Mouse (Mus musculus): ENCODE measurements around the gene Myh14. TPM values are rescaled to one million over a fixed set of nuclear protein-coding genes. Genes with fewer than 3 reads are reported as not detected.

Myh14 gene
- polyA plus RNA-seq, 1 experiment from 2014 or later = 1.5 TPM

GRCm38 (mm10) chr7:44666462-44666861 lies 4.2 kb downstream of the Myh14 start:
- ATAC-seq (no peak), DNase-seq (no peak)
- Histone ChIP-seq H3K36me3 (replicated peaks; ENCODE audit: insufficient read depth, low read length) (no peaks in the 10 kb centered on the region), H3K27me3 (ENCODE audit: insufficient read depth, low read length) (peaks cover 6% of the 10 kb centered on the region; the same call in 1 of the 2 replicates), H3K9ac (replicated peaks) (no peak overlapping the region), H3K4me3 (ENCODE audit: low read depth, low read length) (no peak overlapping the region), H3K27ac (ENCODE audit: low read depth) (no peak overlapping the region), H3K9me3 (ENCODE audit: low read length) (no peaks in the 10 kb centered on the region), H3K4me1 (ENCODE audit: insufficient read depth) (peaks cover 5% of the 10 kb centered on the region; the same call in 1 of the 2 replicates), H3K4me2 (ENCODE audit: low read depth, low read length) (no peak overlapping the region)
- no peak for TF ChIP-seq EP300 (IDR thresholded peaks at IDR 0.05; ENCODE audit: low read depth)
- no peak; the same call in 1 of the 2 replicates for TF ChIP-seq CTCF (IDR thresholded peaks at IDR 0.05; ENCODE audit: low read depth)
- 65% methylated on average over 2 of the region's 2 CpGs for WGBS (ENCODE audit: insufficient replicate concordance)

- DNase-seq (no peak), ATAC-seq (no peak)
- Histone ChIP-seq H3K27ac (ENCODE audit: low read depth) (no peak overlapping the region), H3K9me3 (ENCODE audit: low read length) (no peaks in the 10 kb centered on the region), H3K9ac (replicated peaks) (no peak overlapping the region), H3K36me3 (replicated peaks; ENCODE audit: insufficient read depth, low read length) (no peaks in the 10 kb centered on the region), H3K27me3 (ENCODE audit: insufficient read depth, low read length) (no peaks in the 10 kb centered on the region), H3K4me3 (ENCODE audit: low read depth, low read length) (no peak overlapping the region), H3K4me1 (ENCODE audit: insufficient read depth) (no peaks in the 10 kb centered on the region), H3K4me2 (ENCODE audit: low read depth, low read length) (no peak overlapping the region)
- TF ChIP-seq EP300 (IDR thresholded peaks at IDR 0.05; ENCODE audit: low read depth) (no peak), CTCF (IDR thresholded peaks at IDR 0.05; ENCODE audit: low read depth) (no peak)
- WGBS (ENCODE audit: insufficient replicate concordance) = 41% methylated on average over 11 of the region's 11 CpGs
Measured at GRCm38 (mm10) chr7:44664731-44665130, 5.9 kb downstream of the Myh14 start.

DNA sequence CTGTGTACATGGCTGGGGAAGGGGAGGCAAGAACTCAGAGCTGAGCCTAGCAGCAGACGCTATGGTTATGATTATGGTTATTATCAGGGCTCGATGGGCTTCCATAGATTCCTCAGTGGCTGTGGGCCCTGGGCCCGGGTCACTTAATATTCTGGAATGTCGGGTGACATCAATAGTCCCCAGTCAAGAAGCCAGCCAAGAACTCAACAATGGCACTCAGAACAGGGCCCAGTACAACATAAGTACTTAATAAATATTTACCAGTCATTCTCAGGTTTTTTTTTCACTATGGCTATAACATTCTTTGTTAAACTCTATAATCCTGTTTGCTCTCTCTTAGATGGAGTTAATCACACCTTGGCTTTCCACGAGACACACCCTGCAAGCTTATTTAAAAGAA lies 7.1 kb downstream of the Myh14 start:
- Histone ChIP-seq H3K27me3 (ENCODE audit: insufficient read depth, low read length) (no peaks in the 10 kb centered on the region), H3K9ac (replicated peaks) (no peak overlapping the region), H3K9me3 (ENCODE audit: low read length) (no peaks in the 10 kb centered on the region), H3K4me3 (ENCODE audit: low read depth, low read length) (no peak overlapping the region), H3K4me2 (ENCODE audit: low read depth, low read length) (no peak overlapping the region), H3K27ac (ENCODE audit: low read depth) (no peak overlapping the region), H3K4me1 (ENCODE audit: insufficient read depth) (no peaks in the 10 kb centered on the region), H3K36me3 (replicated peaks; ENCODE audit: insufficient read depth, low read length) (no peaks in the 10 kb centered on the region)
- WGBS (ENCODE audit: insufficient replicate concordance) = 77% methylated on average over 5 of the region's 5 CpGs
- DNase-seq (no peak), ATAC-seq (no peak)
- no peak for TF ChIP-seq EP300 (IDR thresholded peaks at IDR 0.05; ENCODE audit: low read depth)
- TF ChIP-seq CTCF (IDR thresholded peaks at IDR 0.05; ENCODE audit: low read depth) = no peak

GRCm38 (mm10) chr7:44662569-44662968 lies 8.1 kb downstream of the Myh14 start:
- no peaks in the 10 kb centered on the region for H3K36me3 ChIP-seq (replicated peaks; ENCODE audit: insufficient read depth, low read length)
- ATAC-seq (no peak), DNase-seq (no peak)
- no peaks in the 10 kb centered on the region for H3K9me3 ChIP-seq (ENCODE audit: low read length)
- H3K9ac ChIP-seq (replicated peaks) = no peak overlapping the region
- no peak overlapping the region for H3K27ac ChIP-seq (ENCODE audit: low read depth)
- H3K4me1 ChIP-seq (ENCODE audit: insufficient read depth) = no peaks in the 10 kb centered on the region
- TF ChIP-seq CTCF (IDR thresholded peaks at IDR 0.05; ENCODE audit: low read depth) (no peak), EP300 (IDR thresholded peaks at IDR 0.05; ENCODE audit: low read depth) (no peak)
- 6% methylated on average over 3 of the region's 3 CpGs for WGBS (ENCODE audit: insufficient replicate concordance)
- H3K27me3 ChIP-seq (ENCODE audit: insufficient read depth, low read length) = no peaks in the 10 kb centered on the region
- H3K4me2 ChIP-seq (ENCODE audit: low read depth, low read length) = no peak overlapping the region
- H3K4me3 ChIP-seq (ENCODE audit: low read depth, low read length) = no peak overlapping the region

DNA sequence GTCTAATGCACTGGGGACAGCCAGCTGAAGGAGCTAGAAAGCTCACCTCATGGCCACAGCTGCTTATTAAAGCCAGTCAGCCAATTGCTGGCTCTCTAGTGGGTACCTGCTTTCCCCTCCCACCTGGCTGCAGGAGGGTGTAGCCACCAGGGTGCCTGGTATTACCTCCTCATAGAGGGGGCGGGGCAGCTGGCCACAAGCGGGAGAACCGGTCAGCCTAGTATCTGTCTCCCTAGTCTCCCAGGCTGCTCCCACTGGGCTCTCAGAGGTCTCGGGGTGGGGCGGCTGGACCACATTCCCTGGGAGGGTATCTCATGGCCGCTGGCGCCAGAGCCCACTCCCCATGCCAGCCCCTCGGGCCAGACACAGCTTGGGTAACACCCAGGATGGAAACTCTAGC lies 8.5 kb downstream of the Myh14 start:
- no peak overlapping the region for H3K9ac ChIP-seq (replicated peaks)
- no peaks in the 10 kb centered on the region for H3K4me1 ChIP-seq (ENCODE audit: insufficient read depth)
- no peak overlapping the region for H3K27ac ChIP-seq (ENCODE audit: low read depth)
- H3K36me3 ChIP-seq (replicated peaks; ENCODE audit: insufficient read depth, low read length) = no peaks in the 10 kb centered on the region
- DNase-seq (no peak), ATAC-seq (no peak)
- no peak overlapping the region for H3K4me3 ChIP-seq (ENCODE audit: low read depth, low read length)
- H3K9me3 ChIP-seq (ENCODE audit: low read length) = no peaks in the 10 kb centered on the region
- TF ChIP-seq EP300 (IDR thresholded peaks at IDR 0.05; ENCODE audit: low read depth) = no peak
- no peak for TF ChIP-seq CTCF (IDR thresholded peaks at IDR 0.05; ENCODE audit: low read depth)
- H3K4me2 ChIP-seq (ENCODE audit: low read depth, low read length) = no peak overlapping the region
- no peaks in the 10 kb centered on the region for H3K27me3 ChIP-seq (ENCODE audit: insufficient read depth, low read length)
- WGBS (ENCODE audit: insufficient replicate concordance) = 14% methylated on average over 8 of the region's 8 CpGs

DNA sequence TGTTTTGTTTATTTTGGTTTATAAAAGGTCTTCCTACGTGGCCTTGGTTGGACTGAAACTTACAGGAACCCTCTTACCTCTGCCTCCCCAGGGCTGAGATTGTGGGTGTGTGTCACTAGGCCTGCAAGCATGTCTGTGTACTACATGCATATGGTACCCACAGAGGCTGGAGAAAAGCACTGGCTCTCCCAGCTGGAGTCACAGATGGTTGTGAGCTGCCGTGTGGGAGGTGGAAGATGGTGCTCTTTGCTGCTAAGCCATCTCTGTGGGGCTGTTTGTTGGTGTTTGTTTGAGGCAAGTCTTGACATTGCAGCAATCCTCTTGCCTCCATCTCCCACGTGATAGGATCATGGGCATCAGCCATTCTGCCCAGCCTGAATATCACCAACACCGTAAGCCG lies 9.4 kb downstream of the Myh14 start:
- no peaks in the 10 kb centered on the region for H3K9me3 ChIP-seq (ENCODE audit: low read length)
- no peak overlapping the region for H3K9ac ChIP-seq (replicated peaks)
- TF ChIP-seq EP300 (IDR thresholded peaks at IDR 0.05; ENCODE audit: low read depth) (no peak), CTCF (IDR thresholded peaks at IDR 0.05; ENCODE audit: low read depth) (no peak)
- H3K27ac ChIP-seq (ENCODE audit: low read depth) = no peak overlapping the region
- H3K27me3 ChIP-seq (ENCODE audit: insufficient read depth, low read length) = no peaks in the 10 kb centered on the region
- WGBS (ENCODE audit: insufficient replicate concordance) = 72% methylated on average over 5 of the region's 5 CpGs
- H3K36me3 ChIP-seq (replicated peaks; ENCODE audit: insufficient read depth, low read length) = no peaks in the 10 kb centered on the region
- no peak overlapping the region for H3K4me3 ChIP-seq (ENCODE audit: low read depth, low read length)
- no peak for ATAC-seq
- H3K4me2 ChIP-seq (ENCODE audit: low read depth, low read length) = no peak overlapping the region
- H3K4me1 ChIP-seq (ENCODE audit: insufficient read depth) = no peaks in the 10 kb centered on the region
- DNase-seq = no peak

DNA sequence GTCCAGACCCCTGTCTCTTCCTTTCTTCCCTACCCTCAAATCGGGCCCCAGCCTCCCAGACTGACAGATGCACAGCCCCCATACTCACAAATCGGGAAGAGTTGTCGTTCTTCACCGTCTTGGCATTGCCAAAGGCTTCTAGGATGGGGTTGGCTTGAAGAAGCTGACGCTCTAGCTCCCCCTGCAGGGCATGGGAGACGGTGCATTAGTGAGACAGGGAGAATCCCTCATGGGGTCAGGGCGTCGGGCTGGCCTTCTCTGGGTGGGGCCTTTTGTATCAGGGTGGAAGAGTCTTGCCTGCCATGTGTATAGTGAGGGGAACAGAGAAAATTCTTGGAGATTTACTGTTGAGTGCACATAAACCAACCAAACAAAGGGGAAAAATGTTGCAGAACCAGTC lies 15.1 kb downstream of the Myh14 start:
- no peak overlapping the region for H3K4me2 ChIP-seq (ENCODE audit: low read depth, low read length)
- ATAC-seq (no peak), DNase-seq (peak; percentile 68)
- H3K9me3 ChIP-seq (ENCODE audit: low read length) = no peaks in the 10 kb centered on the region
- no peaks in the 10 kb centered on the region for H3K27me3 ChIP-seq (ENCODE audit: insufficient read depth, low read length)
- H3K27ac ChIP-seq (ENCODE audit: low read depth) = no peak overlapping the region
- no peaks in the 10 kb centered on the region for H3K36me3 ChIP-seq (replicated peaks; ENCODE audit: insufficient read depth, low read length)
- H3K4me3 ChIP-seq (ENCODE audit: low read depth, low read length) = no peak overlapping the region
- WGBS (ENCODE audit: insufficient replicate concordance) = 14% methylated on average over 8 of the region's 8 CpGs
- H3K9ac ChIP-seq (replicated peaks) = no peak overlapping the region
- no peaks in the 10 kb centered on the region for H3K4me1 ChIP-seq (ENCODE audit: insufficient read depth)
- TF ChIP-seq EP300 (IDR thresholded peaks at IDR 0.05; ENCODE audit: low read depth) (no peak), CTCF (IDR thresholded peaks at IDR 0.05; ENCODE audit: low read depth) (peak; percentile 77)
